Mouse (Mus musculus) lung, embryonic 16.5 days (tissue): ENCODE results near the gene Notch1. TPM values are rescaled to one million over a fixed set of nuclear protein-coding genes. Genes with fewer than 3 reads are reported as not detected.

Experiments used
- ATAC-seq: fragments of 200-750 bp; cut with Nextera tagmentation; 2 replicates; pipeline ENCODE4 v1.8.0; 2017; ENCODE audit warnings: low read depth, mild to moderate bottlenecking, moderate library complexity
- H3K27ac ChIP-seq: fragments of 300-500 bp; sonication (generic); 2 replicates; pipeline ENCODE4 v1.5.1; 2014; ENCODE audit warnings: mild to moderate bottlenecking, control low read depth, low read length
- H3K27me3 ChIP-seq: fragments of 300-500 bp; sonication (generic); 2 replicates; pipeline ENCODE4 v1.6.1; 2014; ENCODE audit warnings: low read depth, low read length, mixed read lengths; ENCODE audit not compliant: control insufficient read depth, insufficient read depth
- H3K36me3 ChIP-seq: fragments of 300-500 bp; sonication (generic); 2 replicates; pipeline ENCODE4 v1.6.1; 2014; ENCODE audit warnings: low read length; ENCODE audit not compliant: control insufficient read depth, insufficient read depth
- H3K4me1 ChIP-seq: fragments of 300-500 bp; sonication (generic); replicated peaks from 2 replicates; pipeline ENCODE4 v1.6.1; 2014; ENCODE audit warnings: low read length, mixed read lengths; ENCODE audit not compliant: control insufficient read depth, insufficient read depth
- H3K4me2 ChIP-seq: fragments of 300-500 bp; sonication (generic); 2 replicates; pipeline ENCODE4 v1.6.1; 2014; ENCODE audit warnings: low read depth, low read length, control low read depth
- H3K4me3 ChIP-seq: fragments of 300-500 bp; sonication (generic); 2 replicates; pipeline ENCODE4 v1.5.1; 2014; ENCODE audit warnings: mild to moderate bottlenecking, low read length, control low read depth
- H3K9ac ChIP-seq: fragments of 300-500 bp; sonication (generic); 2 replicates; pipeline ENCODE4 v1.6.1; 2014; ENCODE audit warnings: low read length, control low read depth
- H3K9me3 ChIP-seq: fragments of 300-500 bp; sonication (generic); 2 replicates; pipeline ENCODE4 v1.6.1; 2016; ENCODE audit warnings: low read length; ENCODE audit not compliant: control insufficient read depth
- WGBS: fragments of 180-500 bp; shearing (Covaris S2); extraction: QIAGEN DNeasy Blood & Tissue Kit; methylation state at CpG from one replicate; pipeline ENCODE4 v1.1.7; 2014; 5-methylcytosine and 5-hydroxymethylcytosine counted together
- polyA plus RNA-seq: library from polyadenylated mRNA; unstranded; fragments of >200 nt; fragmentation: Nextera tagmentation; extraction: Ambion mirVana; gene quantifications from 2 replicates; pipeline ENCODE4 v1.2.1, GENCODE M21; 2015

The Notch1 gene
- polyA plus RNA-seq, 1 experiment from 2014 or later = 20.5 TPM

- H3K4me1 ChIP-seq = peaks cover 27% of the 10 kb centered on the region
- peak; percentile 93 for ATAC-seq
- H3K4me2 ChIP-seq = peak overlapping the region; percentile 28; the same call in 1 of the 2 replicates
- H3K27me3 ChIP-seq = no peaks in the 10 kb centered on the region
- 12% methylated on average over 9 of the region's 9 CpGs for WGBS
- H3K27ac ChIP-seq = peak overlapping the region; percentile 90
- peak overlapping the region; percentile 34; the same call in 1 of the 2 replicates for H3K9ac ChIP-seq
- no peaks in the 10 kb centered on the region for H3K36me3 ChIP-seq
- H3K9me3 ChIP-seq = no peaks in the 10 kb centered on the region
- no peak overlapping the region for H3K4me3 ChIP-seq
Measured at GRCm38 (mm10) chr2:26525355-26526018, 9.0 kb upstream of the Notch1 start.

- no peak for ATAC-seq
- Histone ChIP-seq H3K36me3 (no peaks in the 10 kb centered on the region), H3K9ac (no peak overlapping the region), H3K4me2 (no peak overlapping the region), H3K27ac (no peak overlapping the region), H3K4me3 (no peak overlapping the region), H3K27me3 (no peaks in the 10 kb centered on the region), H3K4me1 (peaks cover 35% of the 10 kb centered on the region), H3K9me3 (no peaks in the 10 kb centered on the region)
- WGBS = 74% methylated on average over 4 of the region's 4 CpGs
Measured at GRCm38 (mm10) chr2:26522327-26522726, 5.9 kb upstream of the Notch1 start.

DNA sequence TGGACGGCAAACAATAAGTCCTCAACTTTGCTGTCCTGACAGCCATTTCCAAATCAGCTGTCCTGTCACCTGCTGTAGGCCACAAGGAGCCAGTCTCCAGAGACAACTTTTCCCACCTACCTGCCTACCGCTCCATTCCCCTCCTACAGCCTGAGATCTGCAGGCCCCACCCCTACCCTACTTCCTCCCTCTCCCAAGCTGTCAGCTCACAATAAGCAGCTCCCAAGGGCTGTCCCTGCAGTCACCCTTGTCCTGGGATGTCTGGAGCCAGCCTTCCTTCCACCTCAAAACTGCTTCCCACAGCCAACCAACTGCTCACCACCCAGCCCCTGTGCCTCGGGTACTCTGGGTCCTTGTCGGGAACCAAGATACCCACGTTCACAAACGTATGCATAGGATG lies 3.3 kb upstream of the Notch1 start:
- 80% methylated on average over 6 of the region's 6 CpGs for WGBS
- ATAC-seq = no peak
- Histone ChIP-seq H3K4me1 (peaks cover 29% of the 10 kb centered on the region), H3K9me3 (no peaks in the 10 kb centered on the region), H3K27ac (0 out of 2 replicates have a peak overlapping the region, but pooled peaks have one; percentile 10), H3K27me3 (no peaks in the 10 kb centered on the region), H3K9ac (no peak overlapping the region), H3K4me3 (no peak overlapping the region), H3K4me2 (no peak overlapping the region), H3K36me3 (no peaks in the 10 kb centered on the region)

- 88% methylated on average over 5 of the region's 5 CpGs for WGBS
- Histone ChIP-seq H3K27ac (no peak overlapping the region), H3K27me3 (no peaks in the 10 kb centered on the region), H3K4me1 (peaks cover 27% of the 10 kb centered on the region), H3K4me2 (no peak overlapping the region), H3K4me3 (no peak overlapping the region), H3K9ac (no peak overlapping the region), H3K36me3 (no peaks in the 10 kb centered on the region), H3K9me3 (no peaks in the 10 kb centered on the region)
- ATAC-seq = no peak
Measured at GRCm38 (mm10) chr2:26516987-26517386, 524 bp upstream of the Notch1 start.

DNA sequence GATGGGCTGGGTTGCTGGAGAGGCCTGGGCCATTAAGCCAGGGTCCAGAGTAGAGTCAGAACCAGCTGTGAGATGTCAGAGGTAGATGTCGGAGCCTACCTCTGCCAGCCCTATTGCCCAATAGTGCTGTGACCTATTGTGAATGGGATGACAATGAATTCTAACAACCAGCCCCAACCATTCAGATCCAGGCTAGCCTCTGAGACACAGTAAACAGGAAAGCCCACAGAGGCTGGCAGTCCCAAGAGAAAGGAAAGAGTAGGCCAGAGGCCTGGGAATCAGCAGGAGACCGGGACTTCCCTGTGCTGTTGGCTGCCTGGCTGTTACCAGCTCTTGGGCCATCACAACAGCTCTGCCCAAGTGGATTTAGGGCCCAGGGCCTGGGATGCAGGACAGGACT lies 1.1 kb downstream of the Notch1 start:
- peak overlapping the region; percentile 70 for H3K27ac ChIP-seq
- WGBS = 67% methylated on average over 2 of the region's 2 CpGs
- peaks cover 27% of the 10 kb centered on the region for H3K4me1 ChIP-seq
- H3K4me2 ChIP-seq = no peak overlapping the region
- peak; percentile 41 for ATAC-seq
- H3K36me3 ChIP-seq = no peaks in the 10 kb centered on the region
- H3K27me3 ChIP-seq = no peaks in the 10 kb centered on the region
- H3K4me3 ChIP-seq = no peak overlapping the region
- peak overlapping the region; percentile 6 for H3K9ac ChIP-seq
- H3K9me3 ChIP-seq = no peaks in the 10 kb centered on the region

DNA sequence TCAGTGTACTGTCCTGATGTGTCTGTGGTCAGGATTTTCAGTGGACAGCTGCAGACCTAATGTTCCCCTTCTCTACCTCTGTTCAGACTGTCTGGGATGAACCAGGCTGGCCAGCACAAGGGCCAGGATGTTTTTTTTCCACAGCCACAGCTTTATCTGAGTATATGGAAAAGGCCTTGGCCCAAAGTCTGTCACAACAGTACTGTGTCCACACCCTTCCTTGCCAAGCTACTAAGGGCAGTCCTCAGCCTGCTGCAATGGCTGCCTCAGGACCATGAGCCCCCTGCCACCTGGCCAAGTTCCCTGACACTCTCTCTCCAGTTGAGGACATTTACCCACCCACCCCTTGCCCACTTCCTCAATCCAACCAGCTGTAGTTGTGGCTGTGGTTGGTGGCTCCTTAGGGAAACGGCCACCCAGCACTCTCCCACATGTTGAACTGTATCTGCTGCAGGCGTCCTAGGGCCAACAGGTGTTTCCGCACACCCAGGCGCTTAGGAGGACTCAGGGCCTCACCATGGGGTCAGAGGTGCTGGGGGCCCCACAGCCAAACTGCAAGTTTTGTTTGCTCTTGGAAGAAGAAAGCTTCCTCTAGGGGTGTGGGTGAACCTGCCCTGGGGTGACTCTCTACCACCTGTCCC lies 3.2 kb downstream of the Notch1 start:
- ATAC-seq = no peak
- Histone ChIP-seq H3K9me3 (no peaks in the 10 kb centered on the region), H3K9ac (no peak overlapping the region), H3K36me3 (no peaks in the 10 kb centered on the region), H3K27me3 (no peaks in the 10 kb centered on the region), H3K4me3 (no peak overlapping the region), H3K27ac (no peak overlapping the region), H3K4me2 (no peak overlapping the region), H3K4me1 (peaks cover 28% of the 10 kb centered on the region)
- WGBS = 52% methylated on average over 4 of the region's 4 CpGs

DNA sequence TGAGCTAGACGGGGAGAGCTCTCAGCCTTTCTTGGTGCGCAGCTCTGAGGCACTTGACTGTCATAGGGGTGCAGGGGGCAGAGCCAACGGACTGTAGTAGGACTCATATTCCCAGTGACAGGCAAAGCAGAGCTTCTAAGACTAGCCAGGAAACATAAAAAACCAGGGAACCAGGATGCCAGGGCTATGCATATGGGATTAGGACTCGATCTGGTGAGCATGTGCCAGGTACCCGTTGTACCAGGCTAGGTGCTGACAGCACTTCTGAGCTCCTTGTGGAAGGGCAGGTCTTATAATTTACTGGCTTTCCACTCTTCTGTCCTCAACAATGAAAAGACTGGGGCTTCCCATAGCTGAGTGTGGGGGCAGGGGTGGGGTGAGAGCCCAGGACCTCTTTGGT lies 7.8 kb downstream of the Notch1 start:
- Histone ChIP-seq H3K27me3 (no peaks in the 10 kb centered on the region), H3K27ac (peak overlapping the region; percentile 95), H3K9ac (no peak overlapping the region; the same call in 1 of the 2 replicates), H3K36me3 (no peaks in the 10 kb centered on the region), H3K4me1 (peaks cover 38% of the 10 kb centered on the region), H3K4me3 (no peak overlapping the region), H3K4me2 (peak overlapping the region; percentile 33; the same call in 1 of the 2 replicates), H3K9me3 (no peaks in the 10 kb centered on the region)
- WGBS = 53% methylated on average over 5 of the region's 5 CpGs
- no peak for ATAC-seq

- Histone ChIP-seq H3K27ac (peak overlapping the region; percentile 95), H3K27me3 (no peaks in the 10 kb centered on the region), H3K36me3 (no peaks in the 10 kb centered on the region), H3K9me3 (no peaks in the 10 kb centered on the region), H3K4me3 (no peak overlapping the region), H3K9ac (peak overlapping the region; percentile 29), H3K4me2 (peak overlapping the region; percentile 33; the same call in 1 of the 2 replicates), H3K4me1 (peaks cover 38% of the 10 kb centered on the region)
- 15% methylated on average over 6 of the region's 6 CpGs for WGBS
- peak; percentile 37 for ATAC-seq
Measured at GRCm38 (mm10) chr2:26507961-26508391, 8.5 kb downstream of the Notch1 start.

DNA sequence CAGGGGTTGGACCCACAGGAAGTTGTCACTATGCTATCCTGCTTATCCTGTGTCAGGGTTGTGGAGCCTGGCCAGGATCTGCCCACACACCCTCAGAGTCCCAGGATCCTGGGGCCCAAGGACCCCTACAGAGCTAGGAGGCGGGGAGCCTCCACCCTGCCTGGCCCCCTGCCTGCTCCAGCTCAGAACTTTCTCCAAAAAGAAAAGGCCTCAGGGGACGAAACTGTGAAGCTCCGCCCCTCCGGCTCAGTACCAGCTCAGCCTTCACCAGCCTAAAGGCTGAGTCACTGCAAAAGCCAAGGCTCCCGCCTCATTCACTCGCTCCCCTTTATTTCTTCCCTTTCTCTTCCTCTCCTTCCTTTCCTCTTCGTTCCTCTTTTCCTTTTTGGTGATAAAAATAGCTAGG lies 9.0 kb downstream of the Notch1 start:
- Histone ChIP-seq H3K4me3 (no peak overlapping the region), H3K27me3 (no peaks in the 10 kb centered on the region), H3K9ac (peak overlapping the region; percentile 59), H3K4me1 (peaks cover 38% of the 10 kb centered on the region), H3K4me2 (peak overlapping the region; percentile 33), H3K36me3 (no peaks in the 10 kb centered on the region), H3K9me3 (no peaks in the 10 kb centered on the region), H3K27ac (peak overlapping the region; percentile 95)
- ATAC-seq = peak; percentile 58
- WGBS = 6% methylated on average over 7 of the region's 7 CpGs
